Mouse (Mus musculus) spleen, adult 2 months (tissue): ENCODE data around the gene Nudt9. TPM values are rescaled to one million over a fixed set of nuclear protein-coding genes. Genes with fewer than 3 reads are reported as not detected.

Experiments
- DNase-seq, 2 experiments: peaks; one replicate each; pipeline versions ENCODE4 v3.0.0 to v3.0.0-alpha.2; 2012 to 2021; ENCODE audit warnings: low spot score in 2 of 2, low read depth in 1 of 2
- H3K27ac ChIP-seq: fragments of 200-500 bp; 2 replicates; pipeline ENCODE4 v1.5.1; 2012; ENCODE audit warnings: low read length, inconsistent platforms; ENCODE audit not compliant: insufficient read depth
- H3K27me3 ChIP-seq: fragments of 200-500 bp; 2 replicates; pipeline ENCODE4 v1.6.1; 2012; ENCODE audit warnings: mild to moderate bottlenecking, moderate library complexity, low read length, inconsistent platforms; ENCODE audit not compliant: control insufficient read depth, insufficient read depth
- H3K36me3 ChIP-seq: fragments of 200-500 bp; 2 replicates; pipeline ENCODE4 v1.6.1; 2012; ENCODE audit warnings: mild to moderate bottlenecking, low read length, inconsistent platforms; ENCODE audit not compliant: control insufficient read depth, insufficient read depth
- H3K4me1 ChIP-seq: fragments of 200-500 bp; 2 replicates; pipeline ENCODE4 v1.6.1; 2011; ENCODE audit warnings: inconsistent platforms; ENCODE audit not compliant: control insufficient read depth, insufficient read depth, insufficient read length
- H3K4me3 ChIP-seq: fragments of 200-500 bp; 2 replicates; pipeline ENCODE4 v1.5.1; 2011; ENCODE audit warnings: mild to moderate bottlenecking, inconsistent platforms; ENCODE audit not compliant: insufficient read depth, insufficient read length; ENCODE audit errors: extremely low read depth
- CTCF ChIP-seq: fragments of 200-500 bp; IDR thresholded peaks from 2 replicates; pipeline ENCODE4 v1.5.1; 2011; ENCODE audit warnings: mild to moderate bottlenecking, inconsistent platforms; ENCODE audit not compliant: insufficient read depth, insufficient read length, insufficient replicate concordance; ENCODE audit errors: extremely low read depth
- POLR2A ChIP-seq: fragments of 200-500 bp; IDR thresholded peaks from 2 replicates; pipeline ENCODE4 v1.6.1; 2011; ENCODE audit warnings: low read depth, low read length, inconsistent platforms
- WGBS: fragments of 180-500 bp; shearing (Covaris S2); methylation state at CpG from one replicate; pipeline ENCODE4 v1.1.7; 2018; 5-methylcytosine and 5-hydroxymethylcytosine counted together
- polyA plus RNA-seq: library from polyadenylated mRNA; depleted of rRNA; stranded (reverse); fragments of >200 nt; gene quantifications from 2 replicates; pipeline ENCODE4 v1.2.3, GENCODE M21; 2012

Nudt9 gene
- polyA plus RNA-seq, 1 experiment = 27.7 TPM

- no peak overlapping the region for H3K27ac ChIP-seq
- 89% methylated on average over 11 of the region's 11 CpGs for WGBS
- TF ChIP-seq CTCF = no peak
- TF ChIP-seq POLR2A = no peak
- peaks cover 16% of the 10 kb centered on the region for H3K4me1 ChIP-seq
- H3K36me3 ChIP-seq = no peaks in the 10 kb centered on the region
- no peak for DNase-seq
- H3K27me3 ChIP-seq = no peaks in the 10 kb centered on the region
- H3K4me3 ChIP-seq = no peak overlapping the region
Observed at GRCm38 (mm10) chr5:104024762-104025161, 21.3 kb upstream of the Nudt9 start.

- H3K36me3 ChIP-seq = no peaks in the 10 kb centered on the region
- no peak overlapping the region for H3K4me3 ChIP-seq
- no peaks in the 10 kb centered on the region for H3K27me3 ChIP-seq
- H3K4me1 ChIP-seq = peaks cover 12% of the 10 kb centered on the region
- no peak for TF ChIP-seq POLR2A
- TF ChIP-seq CTCF = no peak
- WGBS = 41% methylated on average over 17 of the region's 17 CpGs
- DNase-seq = no peak
- no peak overlapping the region for H3K27ac ChIP-seq
Observed at GRCm38 (mm10) chr5:104025245-104025854, 20.8 kb upstream of the Nudt9 start.

GRCm38 (mm10) chr5:104032434-104033097 lies 13.5 kb upstream of the Nudt9 start:
- Histone ChIP-seq H3K4me3 (no peak overlapping the region), H3K4me1 (no peaks in the 10 kb centered on the region), H3K27me3 (no peaks in the 10 kb centered on the region), H3K36me3 (no peaks in the 10 kb centered on the region), H3K27ac (no peak overlapping the region)
- WGBS = 97% methylated on average over 2 of the region's 2 CpGs
- TF ChIP-seq CTCF (no peak), POLR2A (no peak)
- no peak for DNase-seq

DNA sequence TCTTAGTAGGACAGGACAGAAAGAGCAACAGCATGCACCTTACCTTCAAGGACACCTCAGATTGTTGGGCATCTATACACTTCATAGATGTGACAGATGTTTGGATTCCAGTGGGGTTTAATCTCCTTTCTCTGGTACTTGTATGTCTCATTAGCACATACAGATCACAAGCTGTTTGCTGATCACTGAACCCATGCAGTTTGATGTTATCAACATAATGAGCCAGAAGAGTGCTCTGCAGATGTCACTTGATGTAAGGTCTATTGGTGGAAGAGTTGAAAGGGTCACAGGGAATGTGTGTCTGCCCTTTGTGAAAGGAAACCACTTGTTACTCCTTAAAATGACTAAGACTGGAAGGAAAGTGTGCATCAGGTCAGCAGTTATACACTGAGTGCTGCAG lies 11.0 kb upstream of the Nudt9 start:
- no peak for TF ChIP-seq POLR2A
- TF ChIP-seq CTCF = no peak
- Histone ChIP-seq H3K27ac (no peak overlapping the region), H3K4me1 (no peaks in the 10 kb centered on the region), H3K4me3 (no peak overlapping the region), H3K36me3 (no peaks in the 10 kb centered on the region), H3K27me3 (no peaks in the 10 kb centered on the region)
- no peak for DNase-seq

GRCm38 (mm10) chr5:104035824-104036223 lies 10.3 kb upstream of the Nudt9 start:
- no peaks in the 10 kb centered on the region for H3K4me1 ChIP-seq
- H3K27me3 ChIP-seq = no peaks in the 10 kb centered on the region
- 71% methylated on average over 1 of the region's 1 CpGs for WGBS
- H3K36me3 ChIP-seq = no peaks in the 10 kb centered on the region
- no peak overlapping the region for H3K27ac ChIP-seq
- no peak overlapping the region for H3K4me3 ChIP-seq
- no peak for DNase-seq
- no peak for TF ChIP-seq POLR2A
- no peak for TF ChIP-seq CTCF

DNA sequence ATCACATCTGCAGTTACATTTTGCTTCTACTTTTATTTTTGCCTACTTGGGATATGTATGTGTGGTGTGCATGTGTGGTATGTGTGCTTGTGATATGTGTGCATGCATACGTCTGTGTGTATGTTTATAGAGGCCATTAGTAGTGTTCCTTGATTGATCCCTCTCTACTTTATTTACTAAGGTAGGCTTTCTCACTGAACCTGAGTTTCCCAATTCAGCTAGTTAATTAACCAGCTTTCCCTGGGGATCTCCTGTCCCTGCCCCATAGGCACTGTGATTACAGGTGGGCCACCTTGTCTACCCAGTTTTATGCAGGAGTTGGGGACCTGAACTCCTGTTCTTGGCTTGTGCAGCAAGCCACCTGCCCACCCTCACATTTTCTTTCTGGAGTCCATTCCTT lies 9.4 kb upstream of the Nudt9 start:
- H3K27ac ChIP-seq = no peak overlapping the region
- DNase-seq = no peak
- no peaks in the 10 kb centered on the region for H3K27me3 ChIP-seq
- H3K4me3 ChIP-seq = no peak overlapping the region
- TF ChIP-seq CTCF = no peak
- no peak for TF ChIP-seq POLR2A
- H3K36me3 ChIP-seq = no peaks in the 10 kb centered on the region
- H3K4me1 ChIP-seq = no peaks in the 10 kb centered on the region
- 88% methylated on average over 1 of the region's 1 CpGs for WGBS

- no peak overlapping the region for H3K4me3 ChIP-seq
- H3K4me1 ChIP-seq = no peaks in the 10 kb centered on the region
- no peaks in the 10 kb centered on the region for H3K36me3 ChIP-seq
- H3K27ac ChIP-seq = no peak overlapping the region
- 65% methylated on average over 6 of the region's 6 CpGs for WGBS
- DNase-seq = no peak
- TF ChIP-seq CTCF (no peak), POLR2A (no peak)
- H3K27me3 ChIP-seq = no peaks in the 10 kb centered on the region
Observed at GRCm38 (mm10) chr5:104039154-104039932, 6.8 kb upstream of the Nudt9 start.
